In the genomic region with DNA sequence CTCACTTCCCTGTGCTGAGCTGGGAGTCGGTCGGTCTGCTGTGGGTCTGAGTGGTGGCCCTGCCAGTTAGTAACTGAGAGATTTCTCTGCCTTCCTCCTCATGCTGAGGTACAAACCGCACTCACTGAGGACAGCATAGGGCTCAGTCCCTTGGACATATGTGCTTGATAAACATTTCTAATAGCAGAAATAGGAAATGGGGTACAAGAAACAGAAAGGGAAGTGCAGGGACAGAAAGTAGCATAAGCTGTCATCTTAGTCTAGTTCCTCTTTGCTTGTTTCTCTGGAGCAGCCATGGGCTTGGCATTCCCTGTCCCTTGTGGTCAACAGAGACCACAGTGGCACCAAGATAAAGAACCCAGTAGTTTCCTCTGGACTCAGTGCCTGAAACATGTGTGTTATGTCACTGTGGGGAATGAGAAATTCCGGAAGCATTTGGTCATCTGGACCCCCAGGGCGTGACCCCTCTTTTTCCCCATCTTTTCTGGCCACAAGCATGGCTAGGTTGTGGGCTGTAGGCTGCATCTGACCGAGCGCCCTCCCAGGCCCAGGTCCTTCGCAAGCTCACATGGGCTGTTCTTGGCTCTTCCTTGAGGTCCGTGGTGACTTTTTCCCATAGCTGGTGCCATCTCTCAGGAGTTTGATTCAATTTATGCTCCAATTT, we compare ENCODE assay signal across 14 mouse cellular contexts.
DNase-seq lines count a peak whose midpoint lies in the region; ATAC-seq and TF ChIP-seq lines count a peak whose summit lies in the region.
"Had no signal": no experiment of that assay in that cellular context is flagged by ENCODE, and none has a peak within 500 bp of the region (broad histone marks: within the 10 kb centered on the region; RNA-seq: fewer than 3 reads in every experiment).

No protein-coding gene starts in this region.

- peak; percentile 22 for DNase-seq in layer of hippocampus, adult 9-10 months (ENCODE audit: low spot score)
- no peak for DNase-seq in layer of hippocampus, postnatal 25 days (ENCODE audit: extremely low spot score in 1 of 2, low spot score in 1 of 2)
- DNase-seq in MEL (ENCODE audit: low read depth, low spot score): peak; percentile 76
- DNase-seq in liver, embryonic 13.5 days: no peak
- DNase-seq in skeletal muscle tissue, adult 2 months (ENCODE audit: low read depth, low spot score): peak; percentile 48
- DNase-seq in midbrain, embryonic 14.5 days: no peak
- DNase-seq in urinary bladder, postnatal 10 days (ENCODE audit: low spot score): no peak
- no peak for DNase-seq in retina, embryonic 14.5 days (ENCODE audit: low spot score)
- DNase-seq: forebrain, postnatal 0 days; kidney, postnatal 25 days had no signal

- TF ChIP-seq CTCF in MEL (IDR thresholded peaks at IDR 0.05 in 2 of 3, conservative IDR thresholded peaks at IDR 0.05 in 1 of 3; ENCODE audit: control insufficient read depth in 1 of 3, insufficient read depth in 1 of 3, low read depth in 2 of 3, low read length in 3 of 3, poor library complexity in 1 of 3, severe bottlenecking in 1 of 3): no peak

- ATAC-seq in liver, embryonic 13.5 days (ENCODE audit: low read depth): peak; percentile 47
- ATAC-seq in midbrain, embryonic 14.5 days (ENCODE audit: low FRiP score, low TSS enrichment): no peak
- ATAC-seq: forebrain, postnatal 0 days; hindbrain, embryonic 16.5 days; midbrain, embryonic 13.5 days had no signal

- H3K4me2 ChIP-seq in liver, embryonic 13.5 days: no peak overlapping the region
- no peak overlapping the region for H3K4me2 ChIP-seq in midbrain, embryonic 14.5 days (ENCODE audit: low read length)
- H3K4me2 ChIP-seq: heart, embryonic 11.5 days; midbrain, embryonic 13.5 days had no signal

- H3K9ac ChIP-seq in MEL (ENCODE audit: control insufficient read depth, low read depth, low read length, poor library complexity, severe bottlenecking): peak overlapping the region; percentile 38
- no peak overlapping the region for H3K9ac ChIP-seq in liver, embryonic 13.5 days
- H3K9ac ChIP-seq in midbrain, embryonic 14.5 days (replicated peaks; ENCODE audit: low read length): no peak overlapping the region
- H3K9ac ChIP-seq: forebrain, postnatal 0 days; midbrain, embryonic 13.5 days had no signal

- peak overlapping the region; percentile 63 for H3K27ac ChIP-seq in MEL (ENCODE audit: control insufficient read depth, low read depth, low read length)
- H3K27ac ChIP-seq in liver, embryonic 13.5 days: no peak overlapping the region
- no peak overlapping the region for H3K27ac ChIP-seq in midbrain, embryonic 14.5 days (replicated peaks; ENCODE audit: low read depth, low read length)
- H3K27ac ChIP-seq: embryonic facial prominence, embryonic 10.5 days; midbrain, embryonic 13.5 days had no signal

- peak overlapping the region in 1 of 2 experiments; percentile 32; a peak in 2 of 4 replicates for H3K4me3 ChIP-seq in MEL (ENCODE audit: control insufficient read depth in 1 of 2, insufficient read depth in 1 of 2, low read depth in 2 of 2, low read length in 2 of 2)
- no peak overlapping the region for H3K4me3 ChIP-seq in liver, embryonic 13.5 days (replicated peaks)
- no peak overlapping the region for H3K4me3 ChIP-seq in midbrain, embryonic 14.5 days (replicated peaks; ENCODE audit: low read depth, low read length)
- H3K4me3 ChIP-seq: embryonic facial prominence, embryonic 10.5 days; midbrain, embryonic 13.5 days had no signal

- H3K4me1 ChIP-seq in MEL (ENCODE audit: control insufficient read depth in 1 of 2, insufficient read depth in 2 of 2, low read length in 2 of 2): peaks cover 0 to 8% of the 10 kb centered on the region in 2 experiments; a peak in 1 of 4 replicates
- no peaks in the 10 kb centered on the region for H3K4me1 ChIP-seq in liver, embryonic 13.5 days (replicated peaks)
- H3K4me1 ChIP-seq in midbrain, embryonic 14.5 days (ENCODE audit: control insufficient read depth, insufficient read depth, low read length): no peaks in the 10 kb centered on the region
- H3K4me1 ChIP-seq: midbrain, embryonic 13.5 days had no signal

- no peaks in the 10 kb centered on the region for H3K9me3 ChIP-seq in MEL (replicated peaks; ENCODE audit: insufficient read depth, low read length)
- H3K9me3 ChIP-seq in liver, embryonic 13.5 days (replicated peaks): no peaks in the 10 kb centered on the region
- no peaks in the 10 kb centered on the region for H3K9me3 ChIP-seq in midbrain, embryonic 14.5 days (ENCODE audit: control insufficient read depth, low read length)
- H3K9me3 ChIP-seq: embryonic facial prominence, embryonic 10.5 days; midbrain, embryonic 13.5 days had no signal

- no peaks in the 10 kb centered on the region; a peak in 1 of 4 replicates for H3K27me3 ChIP-seq in MEL (ENCODE audit: control insufficient read depth in 1 of 2, insufficient read depth in 2 of 2, low read length in 2 of 2)
- H3K27me3 ChIP-seq in liver, embryonic 13.5 days: no peaks in the 10 kb centered on the region
- no peaks in the 10 kb centered on the region for H3K27me3 ChIP-seq in midbrain, embryonic 14.5 days (ENCODE audit: control insufficient read depth, insufficient read depth, low read length)
- H3K27me3 ChIP-seq: midbrain, embryonic 13.5 days had no signal

- TF ChIP-seq POLR2A in MEL (IDR thresholded peaks at IDR 0.05; ENCODE audit: control insufficient read depth in 1 of 2, insufficient read depth in 1 of 2, low read depth in 1 of 2, low read length in 2 of 2, poor library complexity in 1 of 2): no peak

- no peaks in the 10 kb centered on the region for H3K79me2 ChIP-seq in MEL (ENCODE audit: control insufficient read depth, insufficient read depth, low read length, poor library complexity)

- H3K36me3 ChIP-seq in MEL (ENCODE audit: control insufficient read depth in 1 of 2, insufficient read depth in 2 of 2, low read length in 2 of 2): peaks cover 0 to 6% of the 10 kb centered on the region in 2 experiments; a peak in 2 of 4 replicates
- H3K36me3 ChIP-seq in liver, embryonic 13.5 days: peaks cover 8% of the 10 kb centered on the region; the same call in 1 of the 2 replicates
- H3K36me3 ChIP-seq in midbrain, embryonic 14.5 days (ENCODE audit: control insufficient read depth, insufficient read depth, low read length): peaks cover 93% of the 10 kb centered on the region

- WGBS in liver, embryonic 13.5 days (ENCODE audit: insufficient replicate concordance): 21% methylated on average over 9 of the region's 9 CpGs
- WGBS in midbrain, embryonic 14.5 days: 95% methylated on average over 9 of the region's 9 CpGs

- TF ChIP-seq RAD21 in MEL (IDR thresholded peaks at IDR 0.05; ENCODE audit: low read depth, low read length): no peak

- TF ChIP-seq EP300 in MEL (IDR thresholded peaks at IDR 0.05; ENCODE audit: low read depth in 1 of 2, low read length in 2 of 2): peak; percentile 47 to 84

TF ChIP-seq in MEL, 35 proteins besides CTCF, POLR2A, EP300 and RAD21 (continues in another document):
- TF ChIP-seq TCF12 (IDR thresholded peaks at IDR 0.05; ENCODE audit: low read depth, low read length): peak; percentile 22; the same call in 1 of the 2 replicates
- TF ChIP-seq ZC3H11A (IDR thresholded peaks at IDR 0.05; ENCODE audit: low read depth, low read length): no peak
- no peak for TF ChIP-seq HCFC1 (IDR thresholded peaks at IDR 0.05; ENCODE audit: low read depth, low read length)
- TF ChIP-seq SIN3A (IDR thresholded peaks at IDR 0.05; ENCODE audit: low read length): no peak
- no peak for TF ChIP-seq POLR2AphosphoS5 (IDR thresholded peaks at IDR 0.05; ENCODE audit: borderline replicate concordance, low read depth, low read length)
- TF ChIP-seq GABPA (IDR thresholded peaks at IDR 0.05; ENCODE audit: low read depth, low read length): no peak
- TF ChIP-seq MYB (IDR thresholded peaks at IDR 0.05; ENCODE audit: low read depth, low read length): no peak
- TF ChIP-seq ZMIZ1 (IDR thresholded peaks at IDR 0.05; ENCODE audit: low read depth, low read length): no peak
- TF ChIP-seq MEF2A (IDR thresholded peaks at IDR 0.05; ENCODE audit: extremely low read depth, insufficient replicate concordance, low read depth, low read length, poor library complexity, severe bottlenecking): no peak
- TF ChIP-seq JUND (IDR thresholded peaks at IDR 0.05; ENCODE audit: low read depth, low read length): no peak
- TF ChIP-seq USF2 (IDR thresholded peaks at IDR 0.05; ENCODE audit: borderline replicate concordance in 1 of 2, insufficient read depth in 1 of 2, low read depth in 1 of 2, low read length in 2 of 2): no peak
- no peak for TF ChIP-seq MYC (IDR thresholded peaks at IDR 0.05; ENCODE audit: low read depth, low read length)
- TF ChIP-seq ZNF384 (IDR thresholded peaks at IDR 0.05; ENCODE audit: low read depth, low read length): no peak
- TF ChIP-seq ELF1 (IDR thresholded peaks at IDR 0.05; ENCODE audit: low read depth, low read length): 0 out of 2 replicates have a peak, but pooled peaks have one; percentile 13
- 0 out of 2 replicates have a peak, but pooled peaks have one; percentile 38 for TF ChIP-seq RCOR1 (IDR thresholded peaks at IDR 0.05; ENCODE audit: low read depth, low read length)
- peak; percentile 8; the same call in 1 of the 2 replicates for TF ChIP-seq SMC3 (IDR thresholded peaks at IDR 0.05; ENCODE audit: low read depth, low read length)
- TF ChIP-seq TBP (IDR thresholded peaks at IDR 0.05; ENCODE audit: low read depth, low read length): no peak
- no peak for TF ChIP-seq USF1 (IDR thresholded peaks at IDR 0.05; ENCODE audit: low read depth, low read length)
- no peak for TF ChIP-seq NELFE (IDR thresholded peaks at IDR 0.05; ENCODE audit: low read depth, low read length)
- peak; percentile 51 for TF ChIP-seq TAL1 (IDR thresholded peaks at IDR 0.05; ENCODE audit: low read length)
- TF ChIP-seq KAT2A (conservative IDR thresholded peaks at IDR 0.05; ENCODE audit: low read depth, low read length): no peak
- no peak for TF ChIP-seq POLR2AphosphoS2 (IDR thresholded peaks at IDR 0.05; ENCODE audit: low read length)
- TF ChIP-seq ETS1 (IDR thresholded peaks at IDR 0.05; ENCODE audit: low read depth, low read length): peak; percentile 63
- 0 out of 2 replicates have a peak, but pooled peaks have one; percentile 24 for TF ChIP-seq MAX (IDR thresholded peaks at IDR 0.05; ENCODE audit: low read length)
- no peak for TF ChIP-seq E2F4 (IDR thresholded peaks at IDR 0.05; ENCODE audit: borderline replicate concordance, low read depth, low read length)
- TF ChIP-seq NRF1 (IDR thresholded peaks at IDR 0.05; ENCODE audit: insufficient read depth, low read depth, low read length, poor library complexity, severe bottlenecking): no peak
- 0 out of 2 replicates have a peak, but pooled peaks have one; percentile 51 for TF ChIP-seq MXI1 (IDR thresholded peaks at IDR 0.05; ENCODE audit: low read depth, low read length)
- no peak for TF ChIP-seq MAFK (IDR thresholded peaks at IDR 0.05; ENCODE audit: borderline replicate concordance, low read depth, low read length)
- peak; percentile 56; the same call in 1 of the 2 replicates for TF ChIP-seq GATA1 (IDR thresholded peaks at IDR 0.05; ENCODE audit: low read depth, low read length)
- no peak for TF ChIP-seq CHD2 (IDR thresholded peaks at IDR 0.05; ENCODE audit: low read length)

Comparison
In these comparisons a context has a peak if more than half of its experiments do, and no peak if none do; other contexts are left out.
1. DNase-seq: peak in layer of hippocampus, adult 9-10 months (single experiment), MEL (single experiment) and skeletal muscle tissue, adult 2 months (single experiment); none in layer of hippocampus, postnatal 25 days (0 of 2), liver, embryonic 13.5 days (single experiment), midbrain, embryonic 14.5 days (single experiment), urinary bladder, postnatal 10 days (single experiment) and retina, embryonic 14.5 days (single experiment).